Mouse (Mus musculus) liver, embryonic 14.5 days (tissue): ENCODE results near the gene Uba2.

Source experiments
- CTCF ChIP-seq: IDR thresholded peaks from 2 replicates; pipeline ENCODE4 v1.5.1; 2016; ENCODE audit warnings: antibody characterized with exemption, low read depth, control low read depth
- EP300 ChIP-seq: IDR thresholded peaks from 2 replicates; pipeline ENCODE4 v1.6.1; 2016; ENCODE audit warnings: antibody characterized with exemption, low read depth

DNA sequence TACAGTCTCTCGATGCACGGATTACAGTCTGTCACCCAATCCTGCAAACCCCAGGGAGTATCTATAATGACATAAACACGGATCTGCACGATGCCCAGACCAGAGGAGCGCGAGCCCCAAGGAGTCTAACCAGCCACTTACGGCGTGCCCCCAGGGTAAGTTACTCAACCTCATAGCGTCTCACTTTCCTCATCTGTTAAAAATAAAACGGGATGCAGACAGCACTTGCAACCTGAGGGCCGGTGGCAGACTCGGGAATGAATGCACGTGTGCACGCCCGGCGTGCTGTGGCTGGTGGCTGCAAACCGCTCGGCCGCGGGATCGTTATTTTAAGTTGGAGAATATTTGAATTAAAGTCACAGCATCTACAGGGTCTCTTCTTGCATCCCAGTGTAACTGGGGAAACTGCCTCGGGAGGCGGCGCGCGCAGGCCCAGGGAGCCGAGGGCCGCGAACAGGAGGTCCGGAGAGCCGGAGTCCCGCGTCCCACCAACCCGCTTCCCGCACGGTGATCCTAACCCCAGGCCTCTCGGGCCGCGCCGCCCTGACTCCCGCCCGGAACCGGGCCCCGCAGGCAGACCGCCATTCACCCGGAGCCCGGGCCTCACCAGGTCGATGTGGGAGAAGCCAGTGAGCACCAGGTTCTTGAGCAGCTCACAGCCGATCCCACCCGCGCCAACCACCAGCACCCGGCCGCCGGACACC, 1.5 kb downstream of the Uba2 start:
- TF ChIP-seq CTCF: no peak
- TF ChIP-seq EP300: no peak
